Comparison of ENCODE assay signal across 29 mouse cellular contexts in genomic region chr9:29939517-29940034, GRCm38 (mm10). TPM values are rescaled to one million over a fixed set of nuclear protein-coding genes. Genes with fewer than 3 reads are reported as not detected.
DNase-seq lines count a peak whose midpoint lies in the region; ATAC-seq and TF ChIP-seq lines count a peak whose summit lies in the region.
"Had no signal": no experiment of that assay in that cellular context is flagged by ENCODE, and none has a peak within 500 bp of the region (broad histone marks: within the 10 kb centered on the region; RNA-seq: fewer than 3 reads in every experiment).

No protein-coding gene starts in this region.

- no peak for TF ChIP-seq CTCF in forebrain, postnatal 0 days (IDR thresholded peaks at IDR 0.05; ENCODE audit: low read depth)
- no peak for TF ChIP-seq CTCF in hindbrain, postnatal 0 days (IDR thresholded peaks at IDR 0.05; ENCODE audit: low read depth)

- H3K4me3 ChIP-seq in forebrain, embryonic 14.5 days (ENCODE audit: low read depth, low read length): no peak overlapping the region
- no peak overlapping the region for H3K4me3 ChIP-seq in forebrain, postnatal 0 days (ENCODE audit: low read depth, low read length)
- no peak overlapping the region for H3K4me3 ChIP-seq in hindbrain, embryonic 15.5 days
- H3K4me3 ChIP-seq in hindbrain, postnatal 0 days (ENCODE audit: low read length): no peak overlapping the region
- H3K4me3 ChIP-seq: embryonic facial prominence, embryonic 13.5 days; forebrain, embryonic 10.5 days; limb, embryonic 13.5 days; lung, embryonic 15.5 days; midbrain, embryonic 12.5 days; myocyte had no signal

- no peaks in the 10 kb centered on the region for H3K9me3 ChIP-seq in forebrain, embryonic 14.5 days (replicated peaks; ENCODE audit: control insufficient read depth, low read length)
- H3K9me3 ChIP-seq in forebrain, postnatal 0 days (ENCODE audit: low read length): no peaks in the 10 kb centered on the region
- H3K9me3 ChIP-seq in hindbrain, embryonic 15.5 days: no peaks in the 10 kb centered on the region
- no peaks in the 10 kb centered on the region for H3K9me3 ChIP-seq in hindbrain, postnatal 0 days (ENCODE audit: low read length)
- H3K9me3 ChIP-seq: embryonic facial prominence, embryonic 13.5 days; forebrain, embryonic 10.5 days; limb, embryonic 13.5 days; lung, embryonic 15.5 days; midbrain, embryonic 12.5 days had no signal

- no peak overlapping the region; the same call in 1 of the 2 replicates for H3K27ac ChIP-seq in forebrain, embryonic 14.5 days (ENCODE audit: low read depth, low read length)
- H3K27ac ChIP-seq in forebrain, postnatal 0 days (ENCODE audit: low read depth, low read length): no peak overlapping the region
- H3K27ac ChIP-seq in hindbrain, embryonic 15.5 days (replicated peaks): 0 out of 2 replicates have a peak overlapping the region, but pooled peaks have one; percentile 20
- H3K27ac ChIP-seq in hindbrain, postnatal 0 days: no peak overlapping the region
- H3K27ac ChIP-seq: embryonic facial prominence, embryonic 13.5 days; forebrain, embryonic 10.5 days; kidney, postnatal 0 days; limb, embryonic 13.5 days; lung, embryonic 15.5 days; midbrain, embryonic 12.5 days had no signal

- no peak overlapping the region for H3K4me2 ChIP-seq in forebrain, embryonic 14.5 days (ENCODE audit: low read length)
- no peak overlapping the region for H3K4me2 ChIP-seq in forebrain, postnatal 0 days (ENCODE audit: low read depth)
- H3K4me2 ChIP-seq in hindbrain, embryonic 15.5 days: no peak overlapping the region
- no peak overlapping the region for H3K4me2 ChIP-seq in hindbrain, postnatal 0 days (ENCODE audit: low read depth, low read length)
- H3K4me2 ChIP-seq: embryonic facial prominence, embryonic 13.5 days; limb, embryonic 13.5 days; liver, embryonic 11.5 days; lung, embryonic 15.5 days; midbrain, embryonic 12.5 days had no signal

- peaks cover 23% of the 10 kb centered on the region for H3K4me1 ChIP-seq in forebrain, embryonic 14.5 days (ENCODE audit: control insufficient read depth, insufficient read depth, low read length)
- H3K4me1 ChIP-seq in forebrain, postnatal 0 days (ENCODE audit: insufficient read depth): peaks cover 7% of the 10 kb centered on the region; the same call in 1 of the 2 replicates
- H3K4me1 ChIP-seq in hindbrain, embryonic 15.5 days (replicated peaks): peaks cover 33% of the 10 kb centered on the region
- H3K4me1 ChIP-seq in hindbrain, postnatal 0 days (ENCODE audit: insufficient read depth, low read length): peaks cover 5% of the 10 kb centered on the region
- H3K4me1 ChIP-seq: lung, embryonic 15.5 days had no signal

- 10% methylated on average over 16 of the region's 16 CpGs for WGBS in forebrain, embryonic 14.5 days
- WGBS in forebrain, postnatal 0 days: 22% methylated on average over 16 of the region's 16 CpGs
- WGBS in hindbrain, embryonic 15.5 days: 63% methylated on average over 16 of the region's 16 CpGs
- 62% methylated on average over 16 of the region's 16 CpGs for WGBS in hindbrain, postnatal 0 days

- ATAC-seq in forebrain, embryonic 14.5 days: no peak
- ATAC-seq in forebrain, postnatal 0 days: no peak
- no peak for ATAC-seq in hindbrain, embryonic 15.5 days (ENCODE audit: low FRiP score, low read depth)
- ATAC-seq in hindbrain, postnatal 0 days: no peak
- ATAC-seq: intestine, embryonic 16.5 days; Patski had no signal

- H3K9ac ChIP-seq in forebrain, embryonic 14.5 days (ENCODE audit: low read length): no peak overlapping the region
- H3K9ac ChIP-seq in forebrain, postnatal 0 days: no peak overlapping the region
- no peak overlapping the region for H3K9ac ChIP-seq in hindbrain, embryonic 15.5 days
- no peak overlapping the region for H3K9ac ChIP-seq in hindbrain, postnatal 0 days (replicated peaks; ENCODE audit: low read length)
- H3K9ac ChIP-seq: embryonic facial prominence, embryonic 13.5 days; limb, embryonic 13.5 days; lung, embryonic 15.5 days; midbrain, embryonic 12.5 days had no signal

- H3K36me3 ChIP-seq in forebrain, embryonic 14.5 days (ENCODE audit: control insufficient read depth, insufficient read depth, low read length): no peaks in the 10 kb centered on the region
- H3K36me3 ChIP-seq in forebrain, postnatal 0 days (ENCODE audit: insufficient read depth): no peaks in the 10 kb centered on the region
- no peaks in the 10 kb centered on the region for H3K36me3 ChIP-seq in hindbrain, embryonic 15.5 days
- no peaks in the 10 kb centered on the region for H3K36me3 ChIP-seq in hindbrain, postnatal 0 days (ENCODE audit: insufficient read depth, low read length)
- H3K36me3 ChIP-seq: embryonic facial prominence, embryonic 13.5 days; forebrain, embryonic 10.5 days; limb, embryonic 13.5 days; lung, embryonic 15.5 days; midbrain, embryonic 12.5 days had no signal

- peak; percentile 56 for DNase-seq in forebrain, embryonic 14.5 days (ENCODE audit: low spot score)
- DNase-seq in forebrain, postnatal 0 days: no peak
- no peak for DNase-seq in hindbrain, postnatal 0 days (ENCODE audit: low spot score)
- DNase-seq in retina, postnatal 1 day: peak; percentile 48
- no peak for DNase-seq in retina, embryonic 14.5 days (ENCODE audit: low spot score)
- DNase-seq in frontal cortex, postnatal 25 days (ENCODE audit: low spot score in 2 of 2): no peak
- DNase-seq: adrenal gland, postnatal 25 days; cerebellum, adult 18-20 months; cerebellum, postnatal 10 days; heart, postnatal 14 days; kidney, adult 8-10 months; kidney, postnatal 4 days; thymus, adult 2 months; thymus, postnatal 36 days had no signal

- H3K27me3 ChIP-seq in forebrain, embryonic 14.5 days (replicated peaks; ENCODE audit: control insufficient read depth, insufficient read depth, low read length): no peaks in the 10 kb centered on the region
- H3K27me3 ChIP-seq in forebrain, postnatal 0 days (ENCODE audit: insufficient read depth, low read length): no peaks in the 10 kb centered on the region
- no peaks in the 10 kb centered on the region for H3K27me3 ChIP-seq in hindbrain, embryonic 15.5 days
- no peaks in the 10 kb centered on the region for H3K27me3 ChIP-seq in hindbrain, postnatal 0 days (ENCODE audit: insufficient read depth, low read length)
- H3K27me3 ChIP-seq: lung, embryonic 15.5 days had no signal

RNA-seq across cellular contexts. Expression of gene Ntm, which starts 23.4 kb away (rescaled TPM):
- 72.9 and 99.0 TPM in 2 replicates for polyA plus RNA-seq in forebrain, embryonic 14.5 days (2014; fragmentation: Nextera tagmentation; extraction: Ambion mirVana)
- 140 and 162 TPM in 2 replicates for total RNA-seq in forebrain, postnatal 0 days (2014; rRNA removed)
- polyA plus RNA-seq in forebrain, postnatal 0 days (2015; fragmentation: Nextera tagmentation; extraction: Ambion mirVana): 155 and 235 TPM in 2 replicates
- 210 and 250 TPM in 2 replicates for polyA plus RNA-seq in hindbrain, embryonic 15.5 days (2015; fragmentation: Nextera tagmentation; extraction: Ambion mirVana)
- 191 and 208 TPM in 2 replicates for total RNA-seq in hindbrain, postnatal 0 days (2014; rRNA removed)
- polyA plus RNA-seq in hindbrain, postnatal 0 days (2015; fragmentation: Nextera tagmentation; extraction: Ambion mirVana): 268 and 269 TPM in 2 replicates
- total RNA-seq: common myeloid progenitor, adult 5-6 weeks; megakaryocyte progenitor cell, adult 5-6 weeks; MEL; neutrophil, adult 5-6 weeks had no signal
- polyA plus RNA-seq: myocyte had no signal

Comparison
In these comparisons a context has a peak if more than half of its experiments do, and no peak if none do; other contexts are left out.
1. DNase-seq: peak in forebrain, embryonic 14.5 days (single experiment) and retina, postnatal 1 day (single experiment); none in forebrain, postnatal 0 days (single experiment), hindbrain, postnatal 0 days (single experiment), retina, embryonic 14.5 days (single experiment) and frontal cortex, postnatal 25 days (0 of 2).